Mouse (Mus musculus): ENCODE results near the gene Mks1.

DNA sequence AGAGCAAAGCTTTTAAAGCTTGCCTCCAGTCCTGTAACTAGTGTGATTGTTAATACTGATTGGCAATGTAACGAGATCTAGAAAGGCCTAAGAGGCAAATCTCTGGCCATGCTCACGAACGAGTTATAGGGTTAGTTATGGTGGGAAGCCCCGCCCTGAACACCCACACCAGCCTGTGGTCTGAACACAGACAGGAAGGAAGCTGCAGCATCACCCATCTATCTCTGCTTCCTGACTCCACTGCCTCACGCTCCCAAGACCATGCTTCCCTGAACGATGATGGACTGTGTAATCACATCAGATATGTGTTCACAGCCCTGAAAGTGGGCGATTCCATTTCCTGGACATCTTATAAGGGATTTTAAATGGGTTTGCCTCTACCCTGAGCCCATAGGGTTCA is 44.8 kb upstream of the Mks1 start:
- TF ChIP-seq CTCF (IDR thresholded peaks at IDR 0.05; ENCODE audit: low read depth, low read length) (no peak), POLR2A (IDR thresholded peaks at IDR 0.05; ENCODE audit: extremely low read depth, insufficient read depth, low read length) (no peak)

Data from liver, adult 2 months (tissue).